Mouse (Mus musculus) MEL (cell line): ENCODE data around the gene Alg12. TPM values are rescaled to one million over a fixed set of nuclear protein-coding genes. Genes with fewer than 3 reads are reported as not detected.

Experiments
- DNase-seq: peaks from one replicate; pipeline ENCODE4 v3.0.0; 2011; ENCODE audit warnings: low read depth, low spot score
- H3K27ac ChIP-seq: 2 replicates; pipeline ENCODE4 v1.5.1; 2012; ENCODE audit warnings: low read depth, mild to moderate bottlenecking, control low read depth, low read length, moderate library complexity; ENCODE audit not compliant: control insufficient read depth
- H3K27me3 ChIP-seq, 2 experiments: fragments of 150-350 bp in 1 of 2; sonication (generic) in 1 of 2; 2 replicates each; pipeline ENCODE4 v1.6.1; 2012; ENCODE audit warnings: low read length in 2 of 2, mild to moderate bottlenecking in 2 of 2, improper control_type of control experiment in 1 of 2, moderate library complexity in 1 of 2; ENCODE audit not compliant: insufficient read depth in 2 of 2, control insufficient read depth in 1 of 2
- H3K36me3 ChIP-seq, 2 experiments: 2 replicates each; pipeline ENCODE4 v1.6.1; 2012 to 2014; ENCODE audit warnings: low read length in 2 of 2, improper control_type of control experiment in 1 of 2, inconsistent platforms in 1 of 2, mild to moderate bottlenecking in 1 of 2; ENCODE audit not compliant: insufficient read depth in 2 of 2, control insufficient read depth in 1 of 2
- H3K4me1 ChIP-seq, 2 experiments: fragments of 150-350 bp in 1 of 2; sonication (generic) in 1 of 2; 2 replicates each; pipeline ENCODE4 v1.6.1; 2012; ENCODE audit warnings: low read length in 2 of 2, improper control_type of control experiment in 1 of 2, mild to moderate bottlenecking in 1 of 2; ENCODE audit not compliant: insufficient read depth in 2 of 2, control insufficient read depth in 1 of 2
- H3K4me3 ChIP-seq, 2 experiments: fragments of 150-350 bp in 1 of 2; sonication (generic) in 1 of 2; 2 replicates each; pipeline ENCODE4 v1.5.1; 2012; ENCODE audit warnings: low read depth in 2 of 2, low read length in 2 of 2, mild to moderate bottlenecking in 2 of 2, moderate library complexity in 2 of 2, control low read depth in 1 of 2, improper control_type of control experiment in 1 of 2; ENCODE audit not compliant: control insufficient read depth in 1 of 2, insufficient read depth in 1 of 2
- H3K79me2 ChIP-seq: 2 replicates; pipeline ENCODE4 v1.6.1; 2012; ENCODE audit warnings: mild to moderate bottlenecking, low read length, moderate library complexity; ENCODE audit not compliant: control insufficient read depth, poor library complexity, insufficient read depth
- H3K9ac ChIP-seq: 2 replicates; pipeline ENCODE4 v1.6.1; 2012; ENCODE audit warnings: low read depth, mild to moderate bottlenecking, control low read depth, low read length, moderate library complexity; ENCODE audit not compliant: control insufficient read depth, poor library complexity, severe bottlenecking
- H3K9me3 ChIP-seq: fragments of 150-350 bp; sonication (generic); replicated peaks from 2 replicates; pipeline ENCODE4 v1.6.1; 2012; ENCODE audit warnings: mild to moderate bottlenecking, low read length, improper control_type of control experiment, moderate library complexity; ENCODE audit not compliant: insufficient read depth
- CHD1 ChIP-seq: IDR thresholded peaks from 2 replicates; pipeline ENCODE4 v1.6.1; 2012; ENCODE audit warnings: low read depth, mild to moderate bottlenecking, inconsistent platforms, low read length, improper control_type of control experiment
- CHD2 ChIP-seq: IDR thresholded peaks from 2 replicates; pipeline ENCODE4 v1.6.1; 2011; ENCODE audit warnings: low read length, improper control_type of control experiment
- E2F4 ChIP-seq: IDR thresholded peaks from 2 replicates; pipeline ENCODE4 v1.6.1; 2011; ENCODE audit warnings: low read depth, low read length, improper control_type of control experiment, borderline replicate concordance
- EP300 ChIP-seq, 2 experiments: IDR thresholded peaks; 2 replicates each; pipeline ENCODE4 v1.6.1; 2011; ENCODE audit warnings: improper control_type of control experiment in 2 of 2, low read length in 2 of 2, low read depth in 1 of 2, mild to moderate bottlenecking in 1 of 2
- ETS1 ChIP-seq: IDR thresholded peaks from 2 replicates; pipeline ENCODE4 v1.6.1; 2012; ENCODE audit warnings: low read depth, mild to moderate bottlenecking, inconsistent platforms, low read length, improper control_type of control experiment, moderate library complexity
- GABPA ChIP-seq: IDR thresholded peaks from 2 replicates; pipeline ENCODE4 v1.6.1; 2012; ENCODE audit warnings: low read depth, mild to moderate bottlenecking, inconsistent platforms, low read length, improper control_type of control experiment, moderate library complexity
- GATA1 ChIP-seq: IDR thresholded peaks from 2 replicates; pipeline ENCODE4 v1.6.1; 2011; ENCODE audit warnings: low read depth, low read length, improper control_type of control experiment
- HCFC1 ChIP-seq: IDR thresholded peaks from 2 replicates; pipeline ENCODE4 v1.6.1; 2012; ENCODE audit warnings: low read depth, mild to moderate bottlenecking, inconsistent platforms, low read length, improper control_type of control experiment, moderate library complexity
- JUND ChIP-seq: IDR thresholded peaks from 2 replicates; pipeline ENCODE4 v1.6.1; 2011; ENCODE audit warnings: low read depth, mild to moderate bottlenecking, improper control_type of control experiment, low read length
- KAT2A ChIP-seq: conservative IDR thresholded peaks from 2 replicates; pipeline ENCODE4 v1.6.1; 2012; ENCODE audit warnings: low read depth, low read length, improper control_type of control experiment, inconsistent platforms
- MEF2A ChIP-seq: IDR thresholded peaks from 2 replicates; pipeline ENCODE4 v1.6.1; 2014; ENCODE audit warnings: low read depth, mild to moderate bottlenecking, inconsistent platforms, low read length, improper control_type of control experiment; ENCODE audit not compliant: poor library complexity, insufficient replicate concordance, severe bottlenecking; ENCODE audit errors: extremely low read depth
- MYB ChIP-seq: IDR thresholded peaks from 2 replicates; pipeline ENCODE4 v1.6.1; 2011; ENCODE audit warnings: mild to moderate bottlenecking, low read depth, low read length, improper control_type of control experiment
- MYC ChIP-seq: IDR thresholded peaks from 2 replicates; pipeline ENCODE4 v1.6.1; 2011; ENCODE audit warnings: low read depth, mild to moderate bottlenecking, low read length, improper control_type of control experiment, moderate library complexity
- NELFE ChIP-seq: IDR thresholded peaks from 2 replicates; pipeline ENCODE4 v1.6.1; 2011; ENCODE audit warnings: low read depth, low read length, improper control_type of control experiment
- NRF1 ChIP-seq: IDR thresholded peaks from 2 replicates; pipeline ENCODE4 v1.6.1; 2014; ENCODE audit warnings: low read depth, mild to moderate bottlenecking, inconsistent platforms, low read length, improper control_type of control experiment, moderate library complexity; ENCODE audit not compliant: poor library complexity, insufficient read depth, severe bottlenecking
- POLR2A ChIP-seq, 2 experiments: IDR thresholded peaks; 2 replicates each; pipeline ENCODE4 v1.6.1; 2011 to 2012; ENCODE audit warnings: low read length in 2 of 2, mild to moderate bottlenecking in 2 of 2, control low read depth in 1 of 2, improper control_type of control experiment in 1 of 2, low read depth in 1 of 2, moderate library complexity in 1 of 2; ENCODE audit not compliant: control insufficient read depth in 1 of 2, insufficient read depth in 1 of 2, poor library complexity in 1 of 2
- POLR2AphosphoS5 ChIP-seq: IDR thresholded peaks from 2 replicates; pipeline ENCODE4 v1.6.1; 2012; ENCODE audit warnings: low read depth, borderline replicate concordance, mild to moderate bottlenecking, inconsistent platforms, low read length, moderate library complexity, mixed read lengths
- RCOR1 ChIP-seq: IDR thresholded peaks from 2 replicates; pipeline ENCODE4 v1.6.1; 2012; ENCODE audit warnings: low read depth, mild to moderate bottlenecking, inconsistent platforms, low read length, improper control_type of control experiment
- TAL1 ChIP-seq: IDR thresholded peaks from 2 replicates; pipeline ENCODE4 v1.6.1; 2012; ENCODE audit warnings: mild to moderate bottlenecking, inconsistent platforms, low read length, moderate library complexity, mixed read lengths
- TCF12 ChIP-seq: IDR thresholded peaks from 2 replicates; pipeline ENCODE4 v1.6.1; 2014; ENCODE audit warnings: low read depth, mild to moderate bottlenecking, inconsistent platforms, low read length, improper control_type of control experiment, moderate library complexity
- UBTF ChIP-seq: IDR thresholded peaks from 2 replicates; pipeline ENCODE4 v1.6.1; 2012; ENCODE audit warnings: low read depth, mild to moderate bottlenecking, inconsistent platforms, low read length, improper control_type of control experiment, moderate library complexity, borderline replicate concordance; ENCODE audit not compliant: insufficient read depth
- USF1 ChIP-seq: IDR thresholded peaks from 2 replicates; pipeline ENCODE4 v1.6.1; 2014; ENCODE audit warnings: low read depth, mild to moderate bottlenecking, inconsistent platforms, low read length, improper control_type of control experiment, moderate library complexity
- ZC3H11A ChIP-seq: IDR thresholded peaks from 2 replicates; pipeline ENCODE4 v1.6.1; 2012; ENCODE audit warnings: low read depth, mild to moderate bottlenecking, inconsistent platforms, low read length, improper control_type of control experiment
- ZNF384 ChIP-seq: IDR thresholded peaks from 2 replicates; pipeline ENCODE4 v1.6.1; 2012; ENCODE audit warnings: low read depth, mild to moderate bottlenecking, inconsistent platforms, low read length, improper control_type of control experiment
- polyA plus RNA-seq, 2 experiments: library from polyadenylated mRNA; stranded (reverse) in 1 of 2; unstranded in 1 of 2; fragments of >175 nt in 1 of 2; fragments of >200 nt in 1 of 2; gene quantifications; 2 replicates each; pipeline versions ENCODE4 v1.2.1 to v1.2.4; 2012; ENCODE audit warnings: low replicate concordance in 2 of 2, low read depth in 1 of 2; ENCODE audit not compliant: insufficient read length in 2 of 2, insufficient read depth in 1 of 2, missing spikeins in 1 of 2
- total RNA-seq: library from RNA; depleted of rRNA; stranded (reverse); fragments of 300-350 nt; gene quantifications from 2 replicates; pipeline ENCODE4 v1.2.3, GENCODE M21; 2012

The Alg12 gene
- total and polyA plus RNA-seq, 3 experiments = 13.7 to 18.6 TPM; not detected in 1

DNA sequence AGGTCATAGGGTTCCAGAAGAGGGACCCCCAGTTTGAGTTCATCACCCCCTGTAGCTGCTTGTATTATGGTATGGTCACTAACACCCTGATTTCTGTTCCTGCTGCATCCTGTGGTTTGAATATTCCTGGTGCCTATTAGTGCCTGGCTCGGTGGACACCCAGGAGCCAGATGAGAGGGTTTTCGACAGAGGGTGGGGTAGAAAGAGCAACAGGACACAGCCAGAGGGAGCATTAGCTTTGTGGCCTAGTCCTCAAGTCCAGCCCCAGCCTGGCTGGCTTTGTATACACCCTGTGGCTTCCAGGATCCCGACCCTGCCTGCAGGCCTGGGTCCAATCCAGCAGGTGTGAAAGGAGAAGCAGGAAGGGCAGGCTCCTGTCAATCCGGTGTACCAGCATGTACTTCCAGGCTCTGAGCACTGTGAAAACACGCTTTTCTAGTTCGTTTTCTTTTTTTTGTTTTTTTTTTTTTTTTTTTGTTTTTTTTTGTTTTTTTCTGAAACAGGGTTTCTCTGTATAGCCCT is 36.8 kb upstream of the Alg12 start:
- peaks cover 0 to 12% of the 10 kb centered on the region in 2 experiments; a peak in 3 of 4 replicates for H3K27me3 ChIP-seq
- no peak overlapping the region for H3K27ac ChIP-seq
- H3K9me3 ChIP-seq = no peaks in the 10 kb centered on the region

GRCm38 (mm10) chr15:88854969-88855830 is 36.1 kb upstream of the Alg12 start:
- no peaks in the 10 kb centered on the region for H3K36me3 ChIP-seq
- H3K9ac ChIP-seq = no peak overlapping the region
- no peak for DNase-seq
- no peaks in the 10 kb centered on the region for H3K4me1 ChIP-seq
- H3K9me3 ChIP-seq = no peaks in the 10 kb centered on the region
- TF ChIP-seq USF1 = no peak
- no peak for TF ChIP-seq GATA1
- no peak for TF ChIP-seq UBTF
- no peak for TF ChIP-seq NRF1
- no peak for TF ChIP-seq JUND
- no peak for TF ChIP-seq HCFC1
- TF ChIP-seq E2F4 = no peak
- TF ChIP-seq ETS1 = no peak
- TF ChIP-seq MEF2A = no peak
- no peak for TF ChIP-seq NELFE
- TF ChIP-seq POLR2A (IDR thresholded peaks at IDR 0.05; ENCODE audit: control insufficient read depth in 1 of 2, insufficient read depth in 1 of 2, low read depth in 1 of 2, low read length in 2 of 2, poor library complexity in 1 of 2) = no peak
- no peak for TF ChIP-seq ZC3H11A
- TF ChIP-seq CHD2 = no peak
- TF ChIP-seq EP300 (IDR thresholded peaks at IDR 0.05; ENCODE audit: low read depth in 1 of 2, low read length in 2 of 2) = no peak
- no peak for TF ChIP-seq TAL1
- TF ChIP-seq ZNF384 = no peak
- H3K27ac ChIP-seq = no peak overlapping the region
- no peak overlapping the region for H3K4me3 ChIP-seq
- H3K27me3 ChIP-seq = peaks cover 0 to 12% of the 10 kb centered on the region in 2 experiments; a peak in 3 of 4 replicates
- no peaks in the 10 kb centered on the region for H3K79me2 ChIP-seq

More for the DNA sequence above, 36.8 kb upstream of the Alg12 start:
- TF ChIP-seq MYB (no peak), POLR2AphosphoS5 (no peak), ZC3H11A (no peak), CHD2 (no peak), GABPA (no peak), KAT2A (no peak), MYC (no peak), NRF1 (no peak), TCF12 (no peak), RCOR1 (no peak), ZNF384 (no peak), HCFC1 (no peak), CHD1 (no peak)
- TF ChIP-seq, all 39 proteins: peak for 0
- Histone ChIP-seq H3K4me1 (no peaks in the 10 kb centered on the region), H3K36me3 (no peaks in the 10 kb centered on the region), H3K9ac (no peak overlapping the region), H3K79me2 (no peaks in the 10 kb centered on the region), H3K4me3 (no peak overlapping the region)
- DNase-seq = no peak
